Mouse (Mus musculus) layer of hippocampus, adult 9-11 months (tissue): ENCODE data around the gene Pacsin1.
A peak's percentile ranks its signal among the peaks of the same experiment; 100 is the strongest.

Experiments
- DNase-seq: peaks from one replicate; pipeline ENCODE4 v3.0.0; 2022

The Pacsin1 gene

DNA sequence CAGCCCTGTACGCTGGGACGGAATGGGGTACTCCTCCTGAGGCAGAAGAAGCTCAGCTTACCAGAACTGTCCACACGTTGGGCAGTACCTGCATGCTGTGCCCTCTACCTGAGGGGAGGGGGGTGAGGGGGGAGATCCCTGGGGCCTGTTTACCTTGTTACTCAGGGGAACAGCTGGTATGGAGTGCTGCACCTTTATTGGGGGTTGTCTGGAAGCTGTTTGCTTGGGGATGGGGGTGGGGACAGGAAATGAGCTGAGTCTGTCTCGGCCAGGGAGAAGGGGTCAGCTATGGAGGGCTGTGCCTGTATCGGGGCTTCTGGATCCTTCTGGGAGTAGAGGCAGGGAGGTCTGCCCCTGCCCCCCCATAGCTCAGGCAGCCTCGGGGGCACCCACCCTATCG, 71.2 kb downstream of the Pacsin1 start:
- DNase-seq: no peak

DNA sequence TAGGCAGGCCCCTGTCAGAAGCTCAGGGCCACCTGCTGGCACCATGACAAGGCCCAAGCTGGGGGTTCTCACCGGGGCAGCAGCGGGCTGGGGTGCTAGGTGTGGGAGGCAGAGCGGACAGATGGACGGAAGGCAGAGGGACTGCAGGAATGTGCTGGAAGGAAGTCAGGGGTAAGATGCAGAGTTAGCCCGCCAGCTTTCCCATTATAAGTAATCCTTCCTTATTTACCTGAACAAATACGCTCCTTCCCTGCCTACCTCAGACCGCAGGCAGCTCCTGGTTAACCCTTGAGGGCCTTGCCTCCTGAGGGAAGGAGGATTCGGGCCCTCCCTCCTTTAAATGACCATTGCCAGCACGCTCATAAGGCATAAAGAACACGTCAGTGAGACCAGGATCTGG, 73.5 kb downstream of the Pacsin1 start, which contains the start of gene Spdef:
Gene Spdef, minus strand, starts transcription at position 186 of the 400 bp plus-strand sequence.
- no peak for DNase-seq

DNA sequence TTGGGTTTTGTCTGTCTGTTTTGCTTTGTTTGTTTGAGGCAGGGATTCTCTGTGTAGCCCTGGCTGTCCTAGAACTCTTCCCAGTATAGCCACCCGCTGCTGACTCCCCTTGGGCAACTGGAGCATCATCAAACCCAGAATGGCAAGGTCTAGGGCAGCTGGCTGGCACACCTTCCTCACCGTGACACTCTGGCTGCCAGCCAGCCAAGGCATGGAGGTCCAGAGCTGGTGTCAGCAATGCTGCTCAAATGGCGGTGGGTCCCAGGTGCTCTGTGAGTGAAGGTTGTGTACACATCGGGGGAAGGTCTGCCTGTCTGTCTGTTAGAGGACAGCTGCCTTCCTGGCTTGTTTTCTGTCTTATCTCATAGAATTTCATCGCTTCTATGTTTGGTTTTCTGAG, 76.8 kb downstream of the Pacsin1 start:
- no peak for DNase-seq

DNA sequence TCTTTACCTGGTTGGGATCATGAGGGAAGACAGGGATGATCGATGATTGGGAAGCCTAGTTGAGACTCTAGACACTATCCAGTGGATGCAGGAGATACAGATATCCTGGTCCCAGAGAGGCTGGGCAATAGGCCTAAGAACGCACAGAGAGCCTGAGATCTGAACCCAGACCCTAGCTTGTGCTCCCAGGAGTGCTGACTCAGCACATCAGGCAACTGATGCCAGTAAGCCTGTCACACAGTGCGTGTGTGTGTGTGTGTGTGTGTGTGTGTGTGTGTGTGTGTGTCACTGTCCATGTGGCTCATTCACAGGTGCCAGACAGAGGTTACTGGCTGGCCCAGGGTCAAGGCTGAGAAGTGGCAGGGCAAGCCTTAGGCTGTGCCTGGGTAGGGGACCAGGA, 77.4 kb downstream of the Pacsin1 start:
- no peak for DNase-seq

DNA sequence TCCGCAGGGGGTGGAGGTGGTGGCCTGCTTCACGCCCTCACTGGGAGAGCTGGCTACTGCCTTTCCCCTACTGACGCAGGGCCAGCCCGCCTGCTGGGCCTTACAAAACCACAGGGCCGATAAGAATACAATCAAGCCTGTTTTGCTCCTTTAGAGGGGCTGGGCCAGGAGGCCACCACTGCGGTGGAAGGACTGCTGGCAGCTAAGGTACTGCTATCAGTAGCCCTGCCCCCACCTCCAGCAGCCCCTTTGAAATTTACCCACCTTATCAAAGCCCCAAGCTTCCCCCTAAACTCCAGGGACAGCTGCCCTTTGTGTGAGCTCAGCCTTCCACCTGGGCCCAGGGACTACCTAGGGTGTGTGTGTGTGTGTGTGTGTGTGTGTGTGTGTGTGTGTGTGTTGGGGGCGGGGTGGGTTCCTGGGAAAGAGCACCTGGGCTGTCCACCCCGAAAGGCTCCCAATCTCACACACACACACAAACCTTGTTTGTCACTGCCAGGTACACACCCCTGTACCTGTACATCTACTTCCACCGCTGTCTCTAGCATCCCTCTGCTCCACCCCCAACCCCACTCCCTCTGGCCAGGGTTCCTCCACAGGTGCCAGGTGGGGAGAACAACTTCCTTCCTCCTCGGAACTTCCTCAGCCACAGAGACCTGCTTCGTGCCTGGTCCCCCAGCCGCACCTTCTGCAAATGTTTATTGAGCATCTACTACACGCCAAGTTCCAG, 79.2 kb downstream of the Pacsin1 start:
- DNase-seq: no peak

DNA sequence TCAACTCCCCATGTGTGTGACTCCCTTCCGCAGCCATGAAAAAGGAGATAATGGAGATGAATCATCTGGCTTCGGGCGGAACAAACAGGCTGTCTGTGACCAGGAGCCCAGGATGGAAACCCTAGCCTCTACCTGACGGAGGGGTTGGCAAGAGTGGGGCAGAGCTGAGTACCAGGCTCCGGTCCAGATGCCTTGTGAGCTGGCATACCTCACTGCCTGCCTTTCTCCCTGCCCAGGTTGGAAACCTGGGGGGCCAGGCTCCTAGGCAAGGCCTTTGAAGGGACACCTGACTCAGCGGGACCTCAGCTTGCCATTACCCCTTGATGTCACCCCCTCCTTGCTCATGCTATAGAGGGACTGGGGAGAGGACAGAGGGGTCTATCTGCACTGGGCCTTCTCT, 85.7 kb downstream of the Pacsin1 start:
- no peak for DNase-seq

DNA sequence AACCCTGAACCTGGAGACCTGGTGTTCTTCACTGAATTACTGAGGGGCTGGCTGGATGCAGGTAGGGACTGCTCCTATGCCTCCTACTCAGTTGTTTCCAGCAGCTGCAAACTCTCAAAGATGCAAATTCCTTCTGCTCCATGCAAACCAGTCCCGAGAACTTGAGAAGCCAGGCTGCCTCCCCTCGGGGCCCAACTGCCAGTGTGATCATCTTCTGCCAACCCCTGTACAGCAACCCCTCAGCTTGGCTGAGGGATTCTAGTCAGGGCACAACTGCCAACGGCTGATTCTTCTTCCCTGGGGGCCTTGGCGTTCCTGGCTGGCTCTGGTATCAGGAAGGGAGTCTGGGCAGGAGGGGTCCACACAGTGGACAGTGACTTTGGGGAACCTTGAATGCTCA, 91.1 kb downstream of the Pacsin1 start:
- no peak for DNase-seq

DNA sequence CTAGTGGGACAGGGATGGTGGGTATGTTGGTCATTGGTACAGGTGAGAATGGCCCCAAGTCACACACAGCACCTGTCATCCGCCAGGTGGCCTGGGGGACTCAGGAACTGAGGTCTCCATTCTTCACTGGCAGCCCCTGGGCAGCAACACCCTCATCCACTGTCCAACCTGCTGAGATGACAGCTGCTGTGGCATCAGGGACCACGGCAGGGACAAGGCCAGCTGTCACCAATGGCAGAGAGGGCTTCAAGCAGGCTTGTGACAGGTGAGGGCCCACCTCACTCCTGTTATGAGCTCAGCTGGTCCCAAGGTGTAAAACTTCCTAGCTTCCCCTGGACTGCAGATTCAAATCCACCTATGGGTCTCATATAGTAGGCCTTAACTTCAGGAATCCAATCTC, 92.8 kb downstream of the Pacsin1 start:
- DNase-seq: no peak

DNA sequence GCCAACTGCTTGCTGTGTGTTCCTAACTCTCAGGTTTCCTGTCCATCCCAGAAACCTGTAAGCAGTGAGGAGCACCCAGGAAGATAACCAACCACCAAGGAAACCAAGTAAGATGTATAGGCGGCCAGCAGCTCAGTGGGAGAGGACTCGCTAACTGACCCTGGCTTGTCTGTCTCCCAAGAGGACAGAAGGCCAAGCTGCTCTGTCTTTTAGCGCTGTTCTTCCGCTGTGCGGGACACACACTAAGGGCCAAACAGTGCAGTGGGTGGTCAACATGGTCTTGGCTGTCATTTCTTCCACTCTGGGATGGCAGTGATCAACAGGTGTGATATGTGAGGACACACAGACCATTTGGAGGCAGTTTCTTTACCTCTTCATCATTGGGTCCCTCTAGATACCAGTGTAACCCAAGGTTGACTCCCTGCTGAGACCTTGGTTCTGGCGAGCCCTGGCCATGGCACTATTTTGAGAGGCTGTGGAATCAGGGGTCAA, 95.2 kb downstream of the Pacsin1 start:
- DNase-seq: no peak

DNA sequence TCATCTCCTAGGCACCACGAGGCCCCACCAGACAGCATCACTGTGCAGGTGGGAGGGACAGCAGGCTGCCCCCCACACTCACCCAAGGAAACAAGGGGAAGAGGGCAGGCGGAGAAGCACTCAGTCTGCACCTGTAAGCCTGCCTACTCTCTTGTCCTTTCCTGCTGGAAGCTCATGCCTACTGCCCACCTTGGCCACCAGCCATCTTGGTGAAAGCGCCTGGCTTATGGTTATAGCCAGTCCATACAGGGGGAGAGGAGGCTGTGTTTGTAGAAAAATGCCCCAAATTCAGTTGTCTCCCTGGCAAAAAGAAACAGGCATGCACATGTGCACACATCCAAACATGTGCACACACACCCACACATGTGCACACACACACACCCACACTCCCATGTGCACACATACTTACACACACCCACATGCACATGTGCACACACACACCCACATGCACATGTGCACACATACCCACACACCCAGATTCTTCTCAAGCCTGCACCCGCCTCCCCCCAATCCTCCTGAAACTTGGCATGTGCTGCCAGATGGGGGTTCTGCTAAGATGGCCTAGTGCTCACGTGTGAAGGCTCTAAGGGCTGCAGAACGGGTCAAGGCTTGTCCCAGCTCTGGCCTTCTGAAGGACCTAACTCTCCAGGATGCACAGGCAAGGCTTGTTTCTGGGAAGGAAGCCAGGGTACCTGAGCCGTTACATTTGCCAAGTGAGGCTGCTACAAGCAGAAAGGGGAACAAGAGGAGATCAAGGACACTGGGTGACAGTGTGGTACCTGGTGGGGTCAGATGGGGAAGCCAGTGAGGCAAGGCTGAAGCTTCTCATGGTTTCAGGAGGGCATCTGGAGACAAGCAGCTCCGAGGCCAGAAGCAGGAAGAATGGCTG, 96.2 kb downstream of the Pacsin1 start:
- DNase-seq: peak; percentile 66

DNA sequence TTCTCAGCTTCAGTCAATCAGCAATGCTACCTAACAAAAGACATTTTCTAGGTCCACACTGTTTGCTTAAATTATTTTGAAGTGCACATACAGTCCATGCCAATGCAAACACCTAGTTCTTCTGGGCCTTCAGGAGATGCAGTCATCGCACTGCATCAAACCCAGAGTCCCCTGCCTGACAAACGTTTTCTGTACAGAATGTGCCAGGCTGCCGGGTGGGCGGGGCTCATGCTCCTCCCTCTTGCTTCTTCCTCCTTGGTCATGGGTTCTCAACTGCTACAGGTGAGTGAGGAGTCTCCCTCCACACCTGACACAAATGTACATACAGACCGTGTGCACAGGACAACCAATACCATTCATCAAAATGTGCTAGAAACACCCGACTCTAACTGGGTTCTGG, 104.9 kb downstream of the Pacsin1 start:
- no peak for DNase-seq
